Mouse (Mus musculus) kidney, postnatal 4 days (tissue): ENCODE measurements around the gene Hivep1.

ENCODE experiments used
- DNase-seq, 2 experiments: peaks; one replicate each; pipeline ENCODE4 v3.0.0; 2021; ENCODE audit warnings: mixed read lengths in 2 of 2

The Hivep1 gene

DNA sequence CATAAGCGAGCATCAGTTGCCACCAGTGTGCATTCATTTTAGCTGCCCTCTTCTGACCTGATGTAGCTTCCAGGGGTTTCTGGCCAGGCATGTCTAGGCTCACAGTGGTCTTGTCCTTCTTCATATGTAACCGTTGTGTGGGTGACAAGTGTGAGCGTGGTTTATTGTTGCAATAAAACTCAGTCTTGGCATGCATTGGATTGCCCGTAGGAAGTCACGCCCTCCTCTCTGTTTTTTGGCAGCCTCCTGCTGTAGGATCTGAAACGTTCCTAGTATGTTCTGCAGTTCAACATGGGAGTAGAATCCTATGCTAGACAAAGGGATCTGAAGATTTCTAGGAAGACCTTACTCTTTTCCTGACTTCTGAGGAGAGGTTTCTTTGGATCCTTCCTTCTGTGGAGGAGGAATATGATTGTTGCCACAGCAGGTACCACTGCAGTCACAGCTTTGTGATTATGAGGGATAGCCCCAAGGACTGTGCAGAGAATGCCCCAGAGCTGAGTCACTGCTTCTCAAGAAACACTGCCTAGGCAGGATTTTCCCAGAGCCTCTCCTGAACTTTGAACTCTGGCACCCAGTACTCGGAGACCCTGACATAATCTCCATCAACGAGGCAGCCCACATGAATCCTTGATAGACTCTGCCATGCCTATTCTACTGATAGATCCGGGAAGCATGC is 182.1 kb downstream of the Hivep1 start:
- DNase-seq, result no peak

DNA sequence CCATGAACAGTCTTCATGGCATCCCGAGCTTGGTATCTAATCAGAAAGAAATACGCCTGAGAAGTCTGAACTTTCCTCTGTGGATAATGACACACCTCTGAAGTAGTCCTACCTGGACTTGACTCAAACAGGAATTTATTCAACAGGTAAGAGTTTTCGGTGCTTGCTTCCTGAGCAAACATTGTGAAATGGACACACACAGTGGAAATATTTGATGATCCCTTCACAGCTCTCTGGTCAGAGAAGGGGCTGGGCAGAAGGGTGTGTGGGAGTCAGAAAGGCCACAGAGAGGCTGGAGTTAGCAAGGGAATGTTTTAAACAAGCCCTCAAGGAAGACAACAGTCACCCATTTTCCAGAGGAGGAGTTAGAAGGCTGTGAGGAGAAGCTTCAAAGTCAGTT is 186.7 kb downstream of the Hivep1 start:
- DNase-seq, result no peak

DNA sequence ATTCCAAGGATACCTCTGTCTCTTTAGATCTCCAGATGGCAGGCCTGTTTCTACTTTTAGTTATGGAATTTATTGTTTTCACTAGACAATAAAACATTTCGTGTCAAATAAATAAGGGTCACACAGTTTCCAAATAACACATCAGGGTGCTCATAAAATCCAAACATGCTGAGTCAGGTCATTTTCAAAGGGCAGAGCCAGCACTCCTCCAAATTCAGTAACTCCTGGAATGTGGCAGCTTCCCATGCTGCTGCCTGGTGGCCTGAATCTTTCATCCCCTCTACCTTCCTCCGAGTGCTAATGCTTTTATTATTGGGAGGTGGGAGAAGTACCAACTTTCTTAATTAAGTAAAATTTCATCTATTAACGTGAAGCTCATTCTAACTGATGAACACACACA is 190.3 kb downstream of the Hivep1 start:
- peak in 1 of 2 experiments; percentile 26 for DNase-seq
